Mouse (Mus musculus): ENCODE measurements around the gene Creb3l1. TPM values are rescaled to one million over a fixed set of nuclear protein-coding genes. Genes with fewer than 3 reads are reported as not detected.

The Creb3l1 gene
- total and polyA plus RNA-seq, 2 experiments from 2014 or later: 3.8 to 4.2 TPM

DNA sequence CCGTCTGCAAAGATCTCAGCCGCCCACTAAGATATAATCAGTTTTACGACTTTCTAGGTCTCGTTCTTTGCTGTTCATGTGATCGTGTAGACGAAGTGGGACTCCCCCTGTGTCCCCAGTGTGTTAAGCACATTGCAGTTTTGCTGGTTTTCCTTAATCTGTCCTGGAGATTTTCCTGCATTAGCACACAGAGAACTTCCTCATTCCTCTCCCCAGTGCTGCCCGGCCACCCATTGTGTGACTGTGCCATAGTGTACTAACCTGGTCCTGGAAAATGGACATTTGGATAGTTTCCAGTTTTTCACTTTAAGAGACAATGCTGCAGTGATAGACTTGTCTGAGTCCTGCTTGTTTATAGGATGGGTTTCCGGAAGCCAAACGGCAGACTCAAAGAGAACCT, 10.0 kb upstream of the Creb3l1 start:
- no peak for DNase-seq (ENCODE audit: low spot score)
- Histone ChIP-seq H3K27ac (ENCODE audit: low read depth) (no peak overlapping the region), H3K4me1 (ENCODE audit: control insufficient read depth, insufficient read depth) (no peaks in the 10 kb centered on the region), H3K9me3 (replicated peaks; ENCODE audit: control insufficient read depth, low read length) (no peaks in the 10 kb centered on the region), H3K27me3 (ENCODE audit: control insufficient read depth, insufficient read depth, low read length) (no peaks in the 10 kb centered on the region), H3K4me3 (ENCODE audit: low read depth, low read length) (no peak overlapping the region), H3K9ac (replicated peaks; ENCODE audit: low read depth, low read length) (no peak overlapping the region), H3K4me2 (ENCODE audit: low read depth, low read length) (no peak overlapping the region), H3K36me3 (replicated peaks; ENCODE audit: control insufficient read depth, insufficient read depth, low read length) (no peaks in the 10 kb centered on the region)
- TF ChIP-seq CTCF (IDR thresholded peaks at IDR 0.05; ENCODE audit: low read depth) (no peak), EP300 (IDR thresholded peaks at IDR 0.05; ENCODE audit: low read depth) (no peak)
- 63% methylated on average over 9 of the region's 9 CpGs for WGBS
- ATAC-seq (ENCODE audit: insufficient read depth, low read depth): no peak

DNA sequence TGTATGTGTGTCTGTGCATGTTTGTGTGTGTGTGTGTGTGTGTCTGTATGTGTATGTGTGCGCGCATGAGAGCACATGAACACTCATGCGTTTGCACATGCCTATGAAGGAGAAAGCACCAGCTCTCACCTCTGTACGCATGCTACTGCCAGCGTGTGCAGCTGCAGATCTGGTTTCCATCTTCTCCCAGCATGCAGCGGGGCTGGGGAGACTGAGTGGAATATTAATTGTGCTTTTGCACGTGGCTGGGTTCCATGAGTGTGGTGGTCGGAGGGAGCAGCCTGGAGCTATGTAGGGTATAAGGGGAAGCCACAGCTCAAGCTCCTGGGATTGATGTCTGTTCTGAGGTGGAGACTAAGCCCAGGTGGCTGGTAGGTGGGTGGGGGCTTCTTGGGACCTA, 6.3 kb upstream of the Creb3l1 start:
- WGBS: 82% methylated on average over 8 of the region's 8 CpGs
- H3K9me3 ChIP-seq (replicated peaks; ENCODE audit: control insufficient read depth, low read length): no peaks in the 10 kb centered on the region
- no peak for TF ChIP-seq CTCF (IDR thresholded peaks at IDR 0.05; ENCODE audit: low read depth)
- TF ChIP-seq EP300 (IDR thresholded peaks at IDR 0.05; ENCODE audit: low read depth): no peak

DNA sequence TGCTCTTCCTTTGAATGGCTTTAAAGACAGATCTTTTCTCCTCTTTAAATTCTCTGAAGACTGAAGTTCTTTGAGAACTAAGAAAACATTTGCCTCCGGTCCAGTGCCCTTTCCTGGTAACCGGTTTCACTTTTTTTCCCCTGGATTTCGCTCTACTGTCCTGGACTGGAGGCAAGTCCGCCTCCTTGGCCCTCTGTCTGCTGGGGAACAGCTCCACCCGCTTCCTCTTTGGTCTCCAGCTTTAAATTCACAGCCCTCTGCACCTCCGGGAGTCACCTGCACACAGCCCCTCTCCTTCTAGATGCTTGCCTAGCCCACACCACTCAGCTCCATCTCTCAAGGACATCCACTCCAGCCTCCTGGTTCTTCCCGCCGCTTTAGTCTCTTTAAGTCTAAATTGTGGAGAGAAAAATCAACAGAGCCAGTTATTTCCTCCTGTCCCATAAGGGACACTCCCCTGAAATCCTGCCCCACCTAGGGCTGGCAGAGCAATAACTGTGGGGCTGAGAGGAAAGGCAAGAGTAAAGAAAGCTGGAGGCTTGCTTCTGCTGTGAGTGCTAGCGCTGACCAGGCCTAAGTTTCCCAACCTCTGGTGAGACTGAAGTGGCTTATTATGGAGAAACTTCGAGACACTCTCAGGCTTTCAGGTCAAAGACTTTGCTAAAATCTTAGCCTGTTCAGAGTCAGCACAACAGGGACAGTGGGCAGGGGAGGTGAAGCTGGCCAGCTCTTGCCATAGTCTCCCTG, 5.3 kb upstream of the Creb3l1 start:
- ATAC-seq (ENCODE audit: insufficient read depth, low read depth): no peak
- no peak overlapping the region for H3K4me2 ChIP-seq (ENCODE audit: low read depth, low read length)
- TF ChIP-seq CTCF (IDR thresholded peaks at IDR 0.05; ENCODE audit: low read depth) (no peak), EP300 (IDR thresholded peaks at IDR 0.05; ENCODE audit: low read depth) (no peak)
- no peak overlapping the region for H3K9ac ChIP-seq (replicated peaks; ENCODE audit: low read depth, low read length)
- no peak overlapping the region for H3K27ac ChIP-seq (ENCODE audit: low read depth)
- no peak for DNase-seq (ENCODE audit: low spot score)
- H3K4me1 ChIP-seq (ENCODE audit: control insufficient read depth, insufficient read depth): no peaks in the 10 kb centered on the region
- H3K9me3 ChIP-seq (replicated peaks; ENCODE audit: control insufficient read depth, low read length): no peaks in the 10 kb centered on the region
- H3K27me3 ChIP-seq (ENCODE audit: control insufficient read depth, insufficient read depth, low read length): no peaks in the 10 kb centered on the region
- H3K36me3 ChIP-seq (replicated peaks; ENCODE audit: control insufficient read depth, insufficient read depth, low read length): no peaks in the 10 kb centered on the region
- 70% methylated on average over 10 of the region's 10 CpGs for WGBS
- H3K4me3 ChIP-seq (ENCODE audit: low read depth, low read length): no peak overlapping the region

More for the DNA sequence above, 6.3 kb upstream of the Creb3l1 start:
- Histone ChIP-seq H3K9ac (replicated peaks; ENCODE audit: low read depth, low read length) (no peak overlapping the region), H3K4me1 (ENCODE audit: control insufficient read depth, insufficient read depth) (no peaks in the 10 kb centered on the region), H3K27ac (ENCODE audit: low read depth) (no peak overlapping the region), H3K4me2 (ENCODE audit: low read depth, low read length) (no peak overlapping the region), H3K27me3 (ENCODE audit: control insufficient read depth, insufficient read depth, low read length) (no peaks in the 10 kb centered on the region), H3K36me3 (replicated peaks; ENCODE audit: control insufficient read depth, insufficient read depth, low read length) (no peaks in the 10 kb centered on the region), H3K4me3 (ENCODE audit: low read depth, low read length) (no peak overlapping the region)
- ATAC-seq (ENCODE audit: insufficient read depth, low read depth) (no peak), DNase-seq (ENCODE audit: low spot score) (no peak)

DNA sequence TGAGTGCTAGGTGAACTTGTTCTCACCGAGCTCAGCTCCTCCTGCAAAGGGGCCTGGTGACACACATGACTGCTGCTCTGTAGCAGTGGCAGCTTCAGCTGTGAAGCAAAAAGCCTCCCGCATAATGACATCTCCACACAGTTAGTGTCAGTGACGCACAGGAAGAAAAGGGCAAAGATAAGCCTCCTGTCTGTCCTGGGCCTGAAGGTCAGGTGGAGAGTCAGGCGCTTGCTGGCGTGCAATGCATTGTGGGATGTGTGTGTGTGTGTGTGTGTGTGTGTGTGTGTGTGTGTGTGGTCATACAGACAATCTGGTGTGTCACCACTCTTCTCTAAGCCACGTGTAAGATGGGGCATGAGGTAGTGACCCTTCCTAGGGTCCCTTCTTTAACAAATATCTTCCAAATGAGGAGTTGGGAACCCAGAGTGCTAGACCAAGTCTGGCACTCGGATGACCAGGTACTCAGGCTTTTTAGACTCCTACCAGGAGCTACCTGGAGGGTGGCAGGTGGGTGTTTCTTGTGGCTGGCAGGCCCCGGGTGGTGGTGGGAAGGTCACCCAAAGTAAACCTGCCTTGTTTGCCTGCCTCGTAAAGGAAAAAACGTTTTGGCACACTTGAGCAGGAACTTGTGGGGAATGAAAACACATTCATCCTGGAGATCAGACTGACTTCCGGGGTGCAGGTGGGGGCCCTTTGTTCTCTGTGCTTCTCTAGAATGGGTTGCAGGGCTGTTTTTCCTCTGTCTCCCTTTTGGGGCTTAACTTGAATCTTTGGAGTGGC, 3.7 kb upstream of the Creb3l1 start:
- no peaks in the 10 kb centered on the region for H3K9me3 ChIP-seq (replicated peaks; ENCODE audit: control insufficient read depth, low read length)
- ATAC-seq (ENCODE audit: insufficient read depth, low read depth): peak; percentile 75
- H3K4me1 ChIP-seq (ENCODE audit: control insufficient read depth, insufficient read depth): peaks cover 8% of the 10 kb centered on the region
- WGBS: 46% methylated on average over 11 of the region's 11 CpGs
- no peaks in the 10 kb centered on the region for H3K36me3 ChIP-seq (replicated peaks; ENCODE audit: control insufficient read depth, insufficient read depth, low read length)
- peak overlapping the region; percentile 54 for H3K27ac ChIP-seq (ENCODE audit: low read depth)
- H3K9ac ChIP-seq (replicated peaks; ENCODE audit: low read depth, low read length): no peak overlapping the region
- peak; percentile 82 for DNase-seq (ENCODE audit: low spot score)
- no peak for TF ChIP-seq CTCF (IDR thresholded peaks at IDR 0.05; ENCODE audit: low read depth)
- no peak; the same call in 1 of the 2 replicates for TF ChIP-seq EP300 (IDR thresholded peaks at IDR 0.05; ENCODE audit: low read depth)
- no peak overlapping the region for H3K4me2 ChIP-seq (ENCODE audit: low read depth, low read length)
- no peak overlapping the region for H3K4me3 ChIP-seq (ENCODE audit: low read depth, low read length)
- no peaks in the 10 kb centered on the region for H3K27me3 ChIP-seq (ENCODE audit: control insufficient read depth, insufficient read depth, low read length)

DNA sequence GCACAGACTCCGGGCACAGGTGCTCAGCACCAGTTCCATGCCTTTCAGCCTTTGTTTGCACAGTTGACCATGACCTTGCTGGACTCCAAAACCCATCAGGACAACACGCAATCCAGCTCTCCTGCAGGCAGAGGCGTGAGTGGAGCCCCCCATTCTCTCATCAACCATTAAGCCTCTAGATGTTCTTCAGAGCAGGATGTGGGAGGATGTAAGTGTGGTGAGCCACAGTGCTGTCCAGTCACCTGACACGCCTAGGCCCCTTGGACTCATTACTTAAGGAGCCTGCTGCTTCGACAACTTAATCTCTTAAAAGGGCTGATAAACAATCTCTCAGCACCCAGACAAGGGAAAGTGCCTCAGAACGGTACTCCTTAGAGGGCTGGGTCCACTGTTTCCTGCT, 1.7 kb upstream of the Creb3l1 start:
- DNase-seq (ENCODE audit: low spot score) (no peak), ATAC-seq (ENCODE audit: insufficient read depth, low read depth) (no peak)
- Histone ChIP-seq H3K27ac (ENCODE audit: low read depth) (no peak overlapping the region), H3K9ac (replicated peaks; ENCODE audit: low read depth, low read length) (no peak overlapping the region), H3K4me3 (ENCODE audit: low read depth, low read length) (no peak overlapping the region), H3K4me2 (ENCODE audit: low read depth, low read length) (no peak overlapping the region), H3K9me3 (replicated peaks; ENCODE audit: control insufficient read depth, low read length) (no peaks in the 10 kb centered on the region), H3K27me3 (ENCODE audit: control insufficient read depth, insufficient read depth, low read length) (peaks cover 3% of the 10 kb centered on the region; the same call in 1 of the 2 replicates), H3K4me1 (ENCODE audit: control insufficient read depth, insufficient read depth) (peaks cover 8% of the 10 kb centered on the region), H3K36me3 (replicated peaks; ENCODE audit: control insufficient read depth, insufficient read depth, low read length) (no peaks in the 10 kb centered on the region)
- TF ChIP-seq CTCF (IDR thresholded peaks at IDR 0.05; ENCODE audit: low read depth) (no peak), EP300 (IDR thresholded peaks at IDR 0.05; ENCODE audit: low read depth) (no peak)
- WGBS: 74% methylated on average over 6 of the region's 6 CpGs

Measured in heart, postnatal 0 days (tissue).